Mouse (Mus musculus): ENCODE results near the gene Ankrd22. TPM values are rescaled to one million over a fixed set of nuclear protein-coding genes. Genes with fewer than 3 reads are reported as not detected.

Gene Ankrd22
- polyA plus RNA-seq (2015; fragmentation: Nextera tagmentation; extraction: Ambion mirVana): 0.38 TPM in 1 of 2 replicates, not detected in the other

GRCm38 (mm10) chr19:34165891-34166290, at the start of gene Ankrd22:
Ankrd22 (minus strand) TSS chr19:34166053.

GRCm38 (mm10) chr19:34192008-34192963, 26.4 kb upstream of the Ankrd22 start, which contains the start of gene Stambpl1:
Stambpl1 (plus strand) TSS chr19:34192229.

GRCm38 (mm10) chr19:34100633-34101032, 65.2 kb downstream of the Ankrd22 start, which contains the start of gene Lipm:
Lipm (plus strand) TSS chr19:34100933.

Other genes with a start within 250 kb of the Ankrd22 start
- gene Lipf, start 204.9 kb downstream of the Ankrd22 start, polyA plus RNA-seq (2015; fragmentation: Nextera tagmentation; extraction: Ambion mirVana): 0.10 TPM in 1 of 2 replicates, not detected in the other
- 0.83 TPM in 1 of 2 replicates, not detected in the other for gene Lipk, start 157.8 kb downstream of the Ankrd22 start, polyA plus RNA-seq (2015; fragmentation: Nextera tagmentation; extraction: Ambion mirVana)
- gene Lipn, start 98.7 kb downstream of the Ankrd22 start, polyA plus RNA-seq (2015; fragmentation: Nextera tagmentation; extraction: Ambion mirVana): 0.19 TPM in 1 of 2 replicates, not detected in the other
- 1.2 TPM in 1 of 2 replicates, not detected in the other for gene Lipm, start 65.1 kb downstream of the Ankrd22 start, polyA plus RNA-seq (2015; fragmentation: Nextera tagmentation; extraction: Ambion mirVana)
- 3.0 and 3.8 TPM in 2 replicates for gene Stambpl1, start 26.2 kb upstream of the Ankrd22 start, polyA plus RNA-seq (2015; fragmentation: Nextera tagmentation; extraction: Ambion mirVana)
- gene Acta2, start 89.5 kb upstream of the Ankrd22 start, polyA plus RNA-seq (2015; fragmentation: Nextera tagmentation; extraction: Ambion mirVana): 297 and 304 TPM in 2 replicates
- gene Fas, start 124.6 kb upstream of the Ankrd22 start, polyA plus RNA-seq (2015; fragmentation: Nextera tagmentation; extraction: Ambion mirVana): 4.6 and 6.7 TPM in 2 replicates